Mouse (Mus musculus): ENCODE results near the gene Fam131c. TPM values are rescaled to one million over a fixed set of nuclear protein-coding genes. Genes with fewer than 3 reads are reported as not detected.

The Fam131c gene
- polyA plus RNA-seq, 1 experiment from 2014 or later = 0.76 TPM

GRCm38 (mm10) chr4:141359222-141359621 is 8.8 kb upstream of the Fam131c start:
- H3K27ac ChIP-seq (replicated peaks; ENCODE audit: low read depth, low read length) = no peak overlapping the region
- H3K4me1 ChIP-seq (ENCODE audit: control insufficient read depth, insufficient read depth, low read length) = no peaks in the 10 kb centered on the region
- H3K9me3 ChIP-seq (replicated peaks; ENCODE audit: control insufficient read depth, low read length) = no peaks in the 10 kb centered on the region
- no peak overlapping the region for H3K9ac ChIP-seq (replicated peaks; ENCODE audit: low read length)
- H3K27me3 ChIP-seq (ENCODE audit: control insufficient read depth, insufficient read depth, low read length) = no peaks in the 10 kb centered on the region
- H3K4me3 ChIP-seq (ENCODE audit: low read depth, low read length) = no peak overlapping the region
- WGBS = 84% methylated on average over 6 of the region's 6 CpGs
- DNase-seq (ENCODE audit: low spot score) (no peak), ATAC-seq (replicated peaks; ENCODE audit: insufficient number of reproducible peaks, low FRiP score, low TSS enrichment, low read depth) (no peak)
- H3K4me2 ChIP-seq (ENCODE audit: low read depth, low read length) = no peak overlapping the region
- H3K36me3 ChIP-seq (replicated peaks; ENCODE audit: control insufficient read depth, insufficient read depth, low read depth, low read length) = no peaks in the 10 kb centered on the region

DNA sequence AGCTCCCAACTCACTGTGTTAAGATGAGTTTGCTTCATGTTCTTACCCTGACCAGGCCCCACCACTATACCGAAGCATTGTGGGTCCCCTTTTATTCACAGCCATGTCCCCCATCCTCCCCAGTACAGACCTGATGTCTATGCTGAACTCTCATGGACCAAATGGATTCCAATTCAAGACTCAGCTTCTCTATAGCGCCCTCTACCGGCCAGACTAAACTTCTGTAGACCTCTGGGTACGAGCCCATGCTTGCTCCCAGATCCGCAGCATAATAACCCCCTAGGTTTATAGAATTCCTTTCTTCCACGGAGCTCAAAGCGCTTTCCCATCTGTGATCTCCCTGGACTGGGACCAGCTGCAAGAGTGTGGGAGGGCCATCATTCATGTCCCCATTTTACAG is 7.2 kb upstream of the Fam131c start:
- Histone ChIP-seq H3K4me1 (ENCODE audit: control insufficient read depth, insufficient read depth, low read length) (no peaks in the 10 kb centered on the region), H3K36me3 (replicated peaks; ENCODE audit: control insufficient read depth, insufficient read depth, low read depth, low read length) (no peaks in the 10 kb centered on the region), H3K9me3 (replicated peaks; ENCODE audit: control insufficient read depth, low read length) (no peaks in the 10 kb centered on the region), H3K4me2 (ENCODE audit: low read depth, low read length) (no peak overlapping the region), H3K27ac (replicated peaks; ENCODE audit: low read depth, low read length) (no peak overlapping the region), H3K9ac (replicated peaks; ENCODE audit: low read length) (no peak overlapping the region), H3K4me3 (ENCODE audit: low read depth, low read length) (no peak overlapping the region), H3K27me3 (ENCODE audit: control insufficient read depth, insufficient read depth, low read length) (peaks cover 9% of the 10 kb centered on the region)
- ATAC-seq (replicated peaks; ENCODE audit: insufficient number of reproducible peaks, low FRiP score, low TSS enrichment, low read depth) = no peak
- peak; percentile 69 for DNase-seq (ENCODE audit: low spot score)
- WGBS = 29% methylated on average over 7 of the region's 7 CpGs

- Histone ChIP-seq H3K27me3 (ENCODE audit: control insufficient read depth, insufficient read depth, low read length) (peaks cover 19% of the 10 kb centered on the region), H3K36me3 (replicated peaks; ENCODE audit: control insufficient read depth, insufficient read depth, low read depth, low read length) (no peaks in the 10 kb centered on the region), H3K4me2 (ENCODE audit: low read depth, low read length) (no peak overlapping the region), H3K27ac (replicated peaks; ENCODE audit: low read depth, low read length) (no peak overlapping the region), H3K9me3 (replicated peaks; ENCODE audit: control insufficient read depth, low read length) (no peaks in the 10 kb centered on the region), H3K4me3 (ENCODE audit: low read depth, low read length) (no peak overlapping the region), H3K9ac (replicated peaks; ENCODE audit: low read length) (no peak overlapping the region), H3K4me1 (ENCODE audit: control insufficient read depth, insufficient read depth, low read length) (no peaks in the 10 kb centered on the region; the same call in 1 of the 2 replicates)
- WGBS = 28% methylated on average over 11 of the region's 11 CpGs
- DNase-seq (ENCODE audit: low spot score) (peak; percentile 90), ATAC-seq (replicated peaks; ENCODE audit: insufficient number of reproducible peaks, low FRiP score, low TSS enrichment, low read depth) (0 out of 2 replicates have a peak, but pooled peaks have one; percentile 21)
These were observed 5.0 kb upstream of the Fam131c start for GRCm38 (mm10) chr4:141362937-141363548.

- Histone ChIP-seq H3K4me2 (ENCODE audit: low read depth, low read length) (no peak overlapping the region), H3K27me3 (ENCODE audit: control insufficient read depth, insufficient read depth, low read length) (peaks cover 32% of the 10 kb centered on the region), H3K4me1 (ENCODE audit: control insufficient read depth, insufficient read depth, low read length) (no peaks in the 10 kb centered on the region; the same call in 1 of the 2 replicates), H3K27ac (replicated peaks; ENCODE audit: low read depth, low read length) (no peak overlapping the region), H3K36me3 (replicated peaks; ENCODE audit: control insufficient read depth, insufficient read depth, low read depth, low read length) (no peaks in the 10 kb centered on the region), H3K4me3 (ENCODE audit: low read depth, low read length) (no peak overlapping the region), H3K9ac (replicated peaks; ENCODE audit: low read length) (no peak overlapping the region), H3K9me3 (replicated peaks; ENCODE audit: control insufficient read depth, low read length) (no peaks in the 10 kb centered on the region)
- WGBS = 63% methylated on average over 8 of the region's 8 CpGs
- ATAC-seq (replicated peaks; ENCODE audit: insufficient number of reproducible peaks, low FRiP score, low TSS enrichment, low read depth) = no peak
- no peak for DNase-seq (ENCODE audit: low spot score)
These were observed 2.9 kb upstream of the Fam131c start for GRCm38 (mm10) chr4:141365126-141365525.

DNA sequence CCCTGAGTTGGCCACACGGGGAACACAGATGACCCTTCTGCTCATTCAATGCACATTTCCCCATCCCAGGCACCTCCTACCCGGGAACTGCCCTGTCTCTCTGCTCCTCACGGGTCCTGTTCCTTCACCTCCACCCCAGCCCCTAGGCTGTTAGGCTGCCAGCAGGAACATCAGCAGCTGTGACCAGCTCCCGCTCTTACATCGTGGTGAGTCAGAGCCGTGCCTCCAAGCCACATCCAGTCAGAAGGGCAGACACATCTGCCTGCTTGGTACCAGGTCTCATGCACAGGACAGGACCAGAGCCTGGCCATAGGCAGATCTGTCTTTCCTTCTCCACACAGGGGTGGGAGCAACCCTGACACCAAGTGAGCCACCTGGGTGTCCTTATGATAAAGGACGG is 2.1 kb upstream of the Fam131c start:
- no peak overlapping the region; the same call in 1 of the 2 replicates for H3K9ac ChIP-seq (replicated peaks; ENCODE audit: low read length)
- no peaks in the 10 kb centered on the region for H3K36me3 ChIP-seq (replicated peaks; ENCODE audit: control insufficient read depth, insufficient read depth, low read depth, low read length)
- no peak overlapping the region for H3K4me3 ChIP-seq (ENCODE audit: low read depth, low read length)
- no peaks in the 10 kb centered on the region; the same call in 1 of the 2 replicates for H3K4me1 ChIP-seq (ENCODE audit: control insufficient read depth, insufficient read depth, low read length)
- H3K27ac ChIP-seq (replicated peaks; ENCODE audit: low read depth, low read length) = no peak overlapping the region
- no peaks in the 10 kb centered on the region for H3K9me3 ChIP-seq (replicated peaks; ENCODE audit: control insufficient read depth, low read length)
- H3K27me3 ChIP-seq (ENCODE audit: control insufficient read depth, insufficient read depth, low read length) = peaks cover 32% of the 10 kb centered on the region
- WGBS = 62% methylated on average over 7 of the region's 7 CpGs
- ATAC-seq (replicated peaks; ENCODE audit: insufficient number of reproducible peaks, low FRiP score, low TSS enrichment, low read depth) = no peak
- no peak overlapping the region for H3K4me2 ChIP-seq (ENCODE audit: low read depth, low read length)
- DNase-seq (ENCODE audit: low spot score) = no peak

DNA sequence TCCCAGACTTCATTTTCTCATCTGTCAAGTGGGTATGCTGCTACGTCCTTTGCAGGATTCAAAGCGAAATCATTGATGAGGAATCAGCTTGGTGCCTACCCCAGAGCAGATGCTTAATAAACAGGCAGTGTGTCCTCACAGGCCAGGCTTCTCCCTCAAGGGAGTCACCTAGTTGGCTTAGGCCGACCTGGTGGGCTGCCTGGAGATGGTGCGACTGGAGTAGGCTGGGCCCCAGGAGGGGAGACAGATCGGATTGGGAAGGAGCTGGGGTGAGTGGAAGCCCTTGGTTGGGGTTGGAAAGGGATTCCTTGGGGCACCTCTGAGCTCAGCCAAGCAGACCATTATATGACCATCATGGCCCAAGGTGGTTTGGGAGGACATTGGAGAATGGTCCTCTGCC is 4.4 kb downstream of the Fam131c start:
- H3K27me3 ChIP-seq (ENCODE audit: control insufficient read depth, insufficient read depth, low read length) = peaks cover 16% of the 10 kb centered on the region
- H3K4me2 ChIP-seq (ENCODE audit: low read depth, low read length) = no peak overlapping the region
- DNase-seq (ENCODE audit: low spot score) (no peak), ATAC-seq (replicated peaks; ENCODE audit: insufficient number of reproducible peaks, low FRiP score, low TSS enrichment, low read depth) (no peak)
- H3K36me3 ChIP-seq (replicated peaks; ENCODE audit: control insufficient read depth, insufficient read depth, low read depth, low read length) = no peaks in the 10 kb centered on the region
- H3K4me1 ChIP-seq (ENCODE audit: control insufficient read depth, insufficient read depth, low read length) = no peaks in the 10 kb centered on the region; the same call in 1 of the 2 replicates
- 85% methylated on average over 5 of the region's 5 CpGs for WGBS
- no peak overlapping the region for H3K9ac ChIP-seq (replicated peaks; ENCODE audit: low read length)
- H3K27ac ChIP-seq (replicated peaks; ENCODE audit: low read depth, low read length) = no peak overlapping the region
- H3K9me3 ChIP-seq (replicated peaks; ENCODE audit: control insufficient read depth, low read length) = no peaks in the 10 kb centered on the region
- H3K4me3 ChIP-seq (ENCODE audit: low read depth, low read length) = no peak overlapping the region

- 60% methylated on average over 8 of the region's 8 CpGs for WGBS
- Histone ChIP-seq H3K4me3 (ENCODE audit: low read depth, low read length) (no peak overlapping the region), H3K36me3 (replicated peaks; ENCODE audit: control insufficient read depth, insufficient read depth, low read depth, low read length) (no peaks in the 10 kb centered on the region), H3K4me1 (ENCODE audit: control insufficient read depth, insufficient read depth, low read length) (no peaks in the 10 kb centered on the region), H3K4me2 (ENCODE audit: low read depth, low read length) (no peak overlapping the region), H3K27ac (replicated peaks; ENCODE audit: low read depth, low read length) (no peak overlapping the region), H3K9me3 (replicated peaks; ENCODE audit: control insufficient read depth, low read length) (no peaks in the 10 kb centered on the region), H3K9ac (replicated peaks; ENCODE audit: low read length) (no peak overlapping the region), H3K27me3 (ENCODE audit: control insufficient read depth, insufficient read depth, low read length) (peaks cover 32% of the 10 kb centered on the region)
- DNase-seq (ENCODE audit: low spot score) (no peak), ATAC-seq (replicated peaks; ENCODE audit: insufficient number of reproducible peaks, low FRiP score, low TSS enrichment, low read depth) (no peak)
These were observed 11.7 kb downstream of the Fam131c start for GRCm38 (mm10) chr4:141379674-141380073.

- under 1% methylated on average over 25 of the region's 25 CpGs for WGBS
- H3K9ac ChIP-seq (replicated peaks; ENCODE audit: low read length) = peak overlapping the region; percentile 26
- no peaks in the 10 kb centered on the region for H3K36me3 ChIP-seq (replicated peaks; ENCODE audit: control insufficient read depth, insufficient read depth, low read depth, low read length)
- H3K4me2 ChIP-seq (ENCODE audit: low read depth, low read length) = peak overlapping the region; percentile 52
- DNase-seq (ENCODE audit: low spot score) (peak; percentile 66), ATAC-seq (replicated peaks; ENCODE audit: insufficient number of reproducible peaks, low FRiP score, low TSS enrichment, low read depth) (no peak)
- no peaks in the 10 kb centered on the region for H3K9me3 ChIP-seq (replicated peaks; ENCODE audit: control insufficient read depth, low read length)
- H3K27ac ChIP-seq (replicated peaks; ENCODE audit: low read depth, low read length) = no peak overlapping the region
- H3K27me3 ChIP-seq (ENCODE audit: control insufficient read depth, insufficient read depth, low read length) = peaks cover 37% of the 10 kb centered on the region
- no peaks in the 10 kb centered on the region for H3K4me1 ChIP-seq (ENCODE audit: control insufficient read depth, insufficient read depth, low read length)
- H3K4me3 ChIP-seq (ENCODE audit: low read depth, low read length) = peak overlapping the region; percentile 25
These were observed 14.4 kb downstream of the Fam131c start for GRCm38 (mm10) chr4:141382406-141382805.
